Mouse (Mus musculus) thymus, adult 2 months (tissue): Measurements from ENCODE around the gene Ang2. TPM values are rescaled to one million over a fixed set of nuclear protein-coding genes. Genes with fewer than 3 reads are reported as not detected.
"Not testable (repeated sequence)": the region's sequence is repeated elsewhere in the genome, so short reads cannot be mapped to it uniquely, and the experiment has no call there.

ENCODE experiments used
- DNase-seq: peaks from one replicate; pipeline ENCODE4 v3.0.0; 2021
- H3K27ac ChIP-seq: fragments of 200-500 bp; 2 replicates; pipeline ENCODE4 v1.5.1; 2012; ENCODE audit warnings: low read length, control low read depth; ENCODE audit not compliant: control insufficient read depth, insufficient read depth
- H3K27me3 ChIP-seq: fragments of 200-500 bp; 2 replicates; pipeline ENCODE4 v1.6.1; 2012; ENCODE audit warnings: mild to moderate bottlenecking, low read length, moderate library complexity, mixed read lengths; ENCODE audit not compliant: control insufficient read depth, insufficient read depth
- H3K36me3 ChIP-seq: fragments of 200-500 bp; 2 replicates; pipeline ENCODE4 v1.6.1; 2012; ENCODE audit warnings: mild to moderate bottlenecking, low read length, moderate library complexity; ENCODE audit not compliant: control insufficient read depth, insufficient read depth
- H3K4me1 ChIP-seq: fragments of 200-500 bp; replicated peaks from 2 replicates; pipeline ENCODE4 v1.6.1; 2012; ENCODE audit warnings: low read length; ENCODE audit not compliant: control insufficient read depth, insufficient read depth
- H3K4me3 ChIP-seq: fragments of 200-500 bp; 2 replicates; pipeline ENCODE4 v1.5.1; 2012; ENCODE audit warnings: mild to moderate bottlenecking, low read length, control low read depth, moderate library complexity; ENCODE audit not compliant: control insufficient read depth, insufficient read depth
- CTCF ChIP-seq: fragments of 200-500 bp; IDR thresholded peaks from 2 replicates; pipeline ENCODE4 v1.5.1; 2012; ENCODE audit warnings: mild to moderate bottlenecking, control low read depth, low read length, moderate library complexity, borderline replicate concordance; ENCODE audit not compliant: control insufficient read depth, poor library complexity, insufficient read depth; ENCODE audit errors: extremely low read depth
- POLR2A ChIP-seq: fragments of 200-500 bp; IDR thresholded peaks from 2 replicates; pipeline ENCODE4 v1.6.1; 2012; ENCODE audit warnings: mild to moderate bottlenecking, low read length, control low read depth, moderate library complexity; ENCODE audit not compliant: control insufficient read depth, poor library complexity, insufficient read depth; ENCODE audit errors: extremely low read depth
- WGBS: fragments of 180-500 bp; shearing (Covaris S2); methylation state at CpG from one replicate; pipeline ENCODE4 v1.1.7; 2018; 5-methylcytosine and 5-hydroxymethylcytosine counted together
- polyA plus RNA-seq: library from polyadenylated mRNA; depleted of rRNA; stranded (reverse); fragments of >200 nt; gene quantifications from 2 replicates; pipeline ENCODE4 v1.2.3, GENCODE M21; 2012

Ang2 gene
- polyA plus RNA-seq, 1 experiment, result 0.20 TPM

DNA sequence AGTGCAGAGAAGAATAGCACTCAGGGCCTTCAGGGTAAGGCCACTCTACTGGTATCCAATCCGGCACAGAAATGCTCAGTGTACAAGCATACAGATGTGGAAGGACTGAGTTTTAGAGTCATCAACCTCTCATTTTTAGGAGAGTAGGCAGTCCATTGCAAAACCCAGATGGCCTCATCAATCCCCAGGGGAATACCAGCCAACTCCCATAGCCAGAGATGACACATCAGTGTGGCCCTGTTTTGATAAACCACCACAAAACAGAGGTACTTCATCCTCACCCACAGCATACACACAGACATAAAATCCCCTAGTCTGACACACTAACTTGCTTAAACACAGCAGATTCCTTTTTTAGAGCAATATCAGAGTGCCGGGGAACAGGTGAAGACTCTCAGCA lies 1.5 kb upstream of the Ang2 start:
- Histone ChIP-seq H3K27me3 (no peaks in the 10 kb centered on the region), H3K4me3 (no peak overlapping the region), H3K27ac (no peak overlapping the region), H3K36me3 (no peaks in the 10 kb centered on the region), H3K4me1 (no peaks in the 10 kb centered on the region)
- 100% methylated on average over 2 of the region's 2 CpGs for WGBS
- DNase-seq, result no peak
- TF ChIP-seq CTCF, result no peak
- TF ChIP-seq POLR2A, result no peak

DNA sequence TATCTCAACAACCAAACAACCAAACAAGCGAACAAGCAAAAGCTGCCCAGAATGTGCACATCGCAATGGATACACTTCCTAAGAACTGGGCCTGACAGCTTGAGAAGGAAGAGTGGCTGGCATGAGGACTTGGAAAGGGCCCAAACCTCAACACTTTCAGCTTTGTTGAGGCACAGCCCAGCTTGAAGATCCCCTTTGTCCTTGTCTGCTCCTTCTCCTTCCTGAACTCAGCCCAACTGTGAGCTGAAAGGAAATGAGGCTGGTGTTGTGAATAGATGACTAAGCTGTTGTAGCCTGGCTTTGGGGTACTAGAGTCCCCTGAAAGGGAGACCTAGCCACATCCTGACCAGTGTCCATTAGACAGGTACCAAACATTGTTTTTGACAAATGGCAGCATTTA lies 1.1 kb upstream of the Ang2 start:
- no peak overlapping the region for H3K4me3 ChIP-seq
- H3K27ac ChIP-seq, result no peak overlapping the region
- no peaks in the 10 kb centered on the region for H3K4me1 ChIP-seq
- no peaks in the 10 kb centered on the region for H3K27me3 ChIP-seq
- TF ChIP-seq CTCF, result no peak
- TF ChIP-seq POLR2A, result no peak
- WGBS, result 79% methylated on average over 2 of the region's 2 CpGs
- no peak for DNase-seq
- H3K36me3 ChIP-seq, result no peaks in the 10 kb centered on the region

- H3K36me3 ChIP-seq, result no peaks in the 10 kb centered on the region
- no peaks in the 10 kb centered on the region for H3K27me3 ChIP-seq
- TF ChIP-seq POLR2A (no peak), CTCF (no peak)
- no peak overlapping the region for H3K27ac ChIP-seq
- H3K4me1 ChIP-seq, result no peaks in the 10 kb centered on the region
- WGBS, result 93% methylated on average over 4 of the region's 4 CpGs
- DNase-seq, result no peak
- H3K4me3 ChIP-seq, result no peak overlapping the region
These were observed 3.3 kb downstream of the Ang2 start for GRCm38 (mm10) chr14:51195681-51196080.

GRCm38 (mm10) chr14:51181051-51181450 lies 17.9 kb downstream of the Ang2 start:
- not testable (repeated sequence) for H3K27ac ChIP-seq, H3K27me3 ChIP-seq, H3K4me1 ChIP-seq, DNase-seq, H3K4me3 ChIP-seq, H3K36me3 ChIP-seq
- WGBS, result 95% methylated on average over 2 of the region's 2 CpGs

DNA sequence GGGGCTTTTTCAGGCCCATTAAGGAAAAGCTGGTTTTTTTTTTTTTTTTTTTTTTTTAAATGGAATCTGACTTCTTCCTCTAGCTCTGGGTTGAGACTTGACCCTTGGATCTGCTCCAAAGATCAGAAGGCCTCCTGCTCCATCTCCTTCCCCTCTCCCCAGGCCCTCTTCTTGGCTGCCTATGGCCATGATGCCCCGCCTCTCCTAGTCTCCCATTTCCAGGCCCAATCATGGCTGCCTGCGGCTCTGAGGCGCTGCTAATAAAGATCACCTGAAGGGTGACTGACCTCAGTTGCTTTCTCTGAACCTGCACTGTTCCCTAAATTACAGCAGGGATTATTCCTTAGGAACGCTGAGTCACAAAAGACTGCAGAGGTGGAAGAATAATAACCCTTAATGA lies 25.1 kb downstream of the Ang2 start:
- no peaks in the 10 kb centered on the region for H3K36me3 ChIP-seq
- H3K4me3 ChIP-seq, result no peak overlapping the region
- no peak overlapping the region for H3K27ac ChIP-seq
- TF ChIP-seq CTCF (no peak), POLR2A (no peak)
- H3K27me3 ChIP-seq, result no peaks in the 10 kb centered on the region
- DNase-seq, result no peak
- 94% methylated on average over 4 of the region's 4 CpGs for WGBS
- no peaks in the 10 kb centered on the region for H3K4me1 ChIP-seq

DNA sequence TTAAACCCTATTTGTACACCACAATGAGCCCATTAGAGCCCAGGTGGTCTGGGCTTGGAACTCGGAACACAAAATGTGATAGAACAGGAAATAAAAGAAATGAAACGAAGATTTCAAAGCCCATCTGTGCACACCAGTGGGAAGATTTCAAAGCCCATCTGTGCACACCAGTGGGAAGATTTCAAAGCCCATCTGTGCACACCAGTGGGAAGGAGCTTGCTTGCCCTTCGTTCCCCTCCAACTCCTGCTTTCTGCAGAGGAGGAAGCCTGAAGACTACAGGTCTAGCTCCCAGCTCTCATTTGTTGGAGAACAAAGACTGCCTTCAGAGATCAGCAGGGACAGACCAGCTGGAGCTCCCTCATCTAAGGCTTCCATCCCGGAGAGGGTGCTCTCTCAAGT lies 26.0 kb downstream of the Ang2 start:
- not testable (repeated sequence) for H3K27me3 ChIP-seq, H3K27ac ChIP-seq
- WGBS, result 25% methylated on average over 4 of the region's 4 CpGs

DNA sequence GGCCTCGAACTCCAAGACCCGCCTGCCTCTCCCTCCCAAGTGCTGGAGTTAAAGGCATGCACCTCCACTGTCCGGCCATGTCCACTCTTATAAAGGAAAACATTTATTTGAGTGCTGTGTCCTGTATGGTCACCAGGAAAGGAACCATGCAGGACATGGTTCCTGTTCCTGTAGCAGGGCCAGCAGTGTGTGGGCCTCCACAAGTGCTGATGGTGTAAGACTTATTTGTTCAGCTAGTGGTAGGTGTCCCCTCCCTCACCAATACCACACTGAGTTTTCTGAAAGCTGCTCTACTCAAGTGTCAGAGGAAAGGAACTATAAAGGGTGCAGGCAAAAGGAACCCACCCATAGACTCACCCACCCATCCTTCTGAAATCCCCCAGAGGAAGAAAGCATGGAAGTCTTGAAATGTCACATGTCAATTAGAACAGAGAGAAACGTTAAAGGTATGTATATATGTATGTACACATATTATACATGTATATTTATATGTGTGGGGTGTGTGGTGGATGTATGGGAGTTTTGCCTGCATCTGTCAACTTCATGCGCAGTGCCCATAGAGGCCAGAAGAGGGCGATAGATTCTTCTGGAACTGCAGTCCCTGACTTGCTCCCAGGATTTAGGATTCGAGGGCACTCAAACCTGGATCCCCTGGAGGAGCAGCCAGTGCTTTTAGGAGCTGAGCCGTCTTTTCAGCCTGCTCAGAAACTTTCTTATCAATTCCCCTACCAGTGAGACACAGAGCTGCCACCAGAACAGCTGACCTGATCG lies 26.7 kb downstream of the Ang2 start:
- H3K27ac ChIP-seq, H3K4me1 ChIP-seq, H3K27me3 ChIP-seq, H3K36me3 ChIP-seq, H3K4me3 ChIP-seq: not testable (repeated sequence)
- DNase-seq, result peak; percentile 16
- WGBS, result 55% methylated on average over 9 of the region's 9 CpGs

More for the DNA sequence above, 26.0 kb downstream of the Ang2 start:
- H3K4me1 ChIP-seq, H3K4me3 ChIP-seq, DNase-seq, H3K36me3 ChIP-seq: not testable (repeated sequence)
